Mouse (Mus musculus): ENCODE measurements around the gene Pin1. TPM values are rescaled to one million over a fixed set of nuclear protein-coding genes. Genes with fewer than 3 reads are reported as not detected.
A peak's percentile ranks its signal among the peaks of the same experiment; 100 is the strongest.
"Not testable (repeated sequence)": the region's sequence is repeated elsewhere in the genome, so short reads cannot be mapped to it uniquely, and the experiment has no call there.

Pin1 gene
- polyA plus RNA-seq, 1 experiment from 2014 or later = 56.2 TPM

DNA sequence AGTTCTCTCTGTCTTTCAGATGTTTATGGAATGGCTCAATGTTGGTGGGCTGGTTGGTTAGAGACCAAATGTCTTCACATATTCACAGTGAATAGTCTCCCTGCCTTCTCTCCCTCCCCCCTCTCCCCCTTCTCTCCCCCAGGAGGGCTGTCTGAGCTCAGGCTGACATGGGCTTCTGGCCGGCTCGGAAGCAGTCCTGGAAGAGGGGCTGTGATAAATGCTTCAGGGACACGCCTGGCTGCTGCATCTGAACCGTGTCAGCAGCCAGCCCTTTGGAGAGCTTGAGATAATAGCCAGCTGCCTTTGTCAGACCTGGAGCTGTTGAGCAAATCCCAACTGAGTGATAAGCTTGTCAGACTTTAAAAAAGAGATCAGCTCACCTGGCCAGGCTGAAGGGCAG, 38.0 kb downstream of the Pin1 start:
- Histone ChIP-seq H3K4me1 (peaks cover 23% of the 10 kb centered on the region), H3K4me2 (no peak overlapping the region), H3K36me3 (replicated peaks) (no peaks in the 10 kb centered on the region), H3K9me3 (no peaks in the 10 kb centered on the region), H3K27ac (0 out of 2 replicates have a peak overlapping the region, but pooled peaks have one; percentile 33), H3K4me3 (replicated peaks) (no peak overlapping the region), H3K9ac (no peak overlapping the region), H3K27me3 (peaks cover 41% of the 10 kb centered on the region)
- 1% methylated on average over 4 of the region's 4 CpGs for WGBS
- ATAC-seq (ENCODE audit: low FRiP score) = 0 out of 2 replicates have a peak, but pooled peaks have one; percentile 36

GRCm38 (mm10) chr9:20690449-20690848, 38.6 kb downstream of the Pin1 start:
- not testable (repeated sequence) for H3K4me2 ChIP-seq; ATAC-seq (ENCODE audit: low FRiP score); H3K9ac ChIP-seq; H3K27ac ChIP-seq; H3K4me3 ChIP-seq (replicated peaks); H3K36me3 ChIP-seq (replicated peaks); H3K9me3 ChIP-seq
- WGBS = 94% methylated on average over 2 of the region's 2 CpGs
- peaks cover 28% of the 10 kb centered on the region for H3K4me1 ChIP-seq
- peaks cover 42% of the 10 kb centered on the region for H3K27me3 ChIP-seq

- ATAC-seq (ENCODE audit: low FRiP score) = no peak
- Histone ChIP-seq H3K36me3 (replicated peaks) (no peaks in the 10 kb centered on the region), H3K4me1 (peaks cover 49% of the 10 kb centered on the region), H3K27ac (no peak overlapping the region), H3K4me3 (replicated peaks) (no peak overlapping the region), H3K27me3 (peaks cover 32% of the 10 kb centered on the region), H3K9me3 (no peaks in the 10 kb centered on the region), H3K9ac (no peak overlapping the region), H3K4me2 (no peak overlapping the region)
- 90% methylated on average over 3 of the region's 3 CpGs for WGBS
These were observed 41.0 kb downstream of the Pin1 start for GRCm38 (mm10) chr9:20692863-20693262.

DNA sequence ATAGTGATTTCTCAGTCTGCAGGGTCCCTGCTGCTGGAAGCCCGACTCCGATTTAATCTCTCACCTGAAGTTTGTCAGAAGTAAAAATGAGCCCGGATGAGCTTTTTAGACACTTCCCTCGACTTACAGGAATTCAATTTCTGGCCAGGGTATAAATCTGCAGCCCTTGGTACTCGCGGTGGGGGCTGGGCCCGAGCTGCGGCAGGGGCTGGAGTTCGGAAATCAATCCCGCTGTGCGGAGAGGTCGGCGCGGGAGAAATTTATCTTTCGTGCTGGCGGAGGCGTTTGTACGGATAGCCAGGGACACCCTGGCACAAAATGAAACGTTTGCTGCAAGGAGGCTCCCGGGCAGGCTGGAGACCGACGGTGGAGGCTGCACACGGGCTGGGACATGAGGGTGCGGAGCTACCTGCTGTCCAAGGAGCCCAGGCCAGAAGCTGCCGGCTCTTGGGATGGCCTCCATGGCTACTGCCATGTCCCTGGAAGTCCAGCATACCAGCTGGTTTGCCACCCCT, 42.9 kb downstream of the Pin1 start:
- H3K4me3 ChIP-seq (replicated peaks) = peak overlapping the region; percentile 26
- H3K4me2 ChIP-seq = peak overlapping the region; percentile 53
- H3K4me1 ChIP-seq = peaks cover 48% of the 10 kb centered on the region
- WGBS = 3% methylated on average over 25 of the region's 25 CpGs
- peak overlapping the region; percentile 36; the same call in 1 of the 2 replicates for H3K27ac ChIP-seq
- ATAC-seq (ENCODE audit: low FRiP score) = no peak
- peaks cover 27% of the 10 kb centered on the region for H3K27me3 ChIP-seq
- H3K9me3 ChIP-seq = no peaks in the 10 kb centered on the region
- no peaks in the 10 kb centered on the region for H3K36me3 ChIP-seq (replicated peaks)
- peak overlapping the region; percentile 45 for H3K9ac ChIP-seq

- WGBS = 40% methylated on average over 5 of the region's 5 CpGs
These were observed 44.3 kb downstream of the Pin1 start for GRCm38 (mm10) chr9:20696107-20696712.

GRCm38 (mm10) chr9:20697466-20697865, 45.6 kb downstream of the Pin1 start:
- H3K9me3 ChIP-seq = no peaks in the 10 kb centered on the region
- 9% methylated on average over 8 of the region's 8 CpGs for WGBS
- H3K36me3 ChIP-seq (replicated peaks) = no peaks in the 10 kb centered on the region
- peak overlapping the region; percentile 71 for H3K27ac ChIP-seq
- H3K9ac ChIP-seq = no peak overlapping the region
- H3K4me3 ChIP-seq (replicated peaks) = no peak overlapping the region
- no peak overlapping the region for H3K4me2 ChIP-seq
- peak; percentile 76 for ATAC-seq (ENCODE audit: low FRiP score)
- peaks cover 21% of the 10 kb centered on the region for H3K27me3 ChIP-seq
- peaks cover 43% of the 10 kb centered on the region for H3K4me1 ChIP-seq

More at GRCm38 (mm10) chr9:20696107-20696712, 44.3 kb downstream of the Pin1 start:
- peaks cover 22% of the 10 kb centered on the region for H3K27me3 ChIP-seq
- ATAC-seq (ENCODE audit: low FRiP score) = no peak
- H3K27ac ChIP-seq = peak overlapping the region; percentile 42; the same call in 1 of the 2 replicates
- no peak overlapping the region for H3K4me2 ChIP-seq
- H3K9me3 ChIP-seq = no peaks in the 10 kb centered on the region
- H3K4me1 ChIP-seq = peaks cover 43% of the 10 kb centered on the region
- no peaks in the 10 kb centered on the region for H3K36me3 ChIP-seq (replicated peaks)
- H3K9ac ChIP-seq = no peak overlapping the region
- H3K4me3 ChIP-seq (replicated peaks) = no peak overlapping the region

DNA sequence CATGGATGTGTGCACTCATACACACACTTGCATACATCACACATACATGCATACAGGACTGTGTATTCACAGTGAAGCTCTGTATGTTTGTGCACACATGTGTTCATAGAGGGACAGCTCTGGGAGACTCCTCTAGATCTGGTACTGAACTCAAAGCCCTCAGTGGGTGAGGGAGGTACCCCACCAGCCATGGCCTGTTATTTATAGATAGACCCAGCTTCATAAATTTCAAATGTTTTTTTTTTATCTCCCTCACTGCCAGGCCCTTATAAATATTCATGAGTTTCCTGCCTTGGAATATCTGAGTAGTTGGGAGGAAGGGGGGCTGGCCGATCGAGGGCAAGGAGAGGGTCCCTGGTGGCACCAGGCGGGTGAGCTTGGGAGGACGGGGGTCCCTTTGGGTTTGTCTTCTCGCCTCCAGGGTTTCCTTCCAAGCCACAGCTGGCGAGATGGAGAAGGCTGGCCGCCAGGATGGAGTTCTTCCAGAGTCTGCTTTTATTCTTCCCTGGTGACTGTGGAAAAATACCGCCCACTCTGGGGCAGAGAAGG, 52.0 kb downstream of the Pin1 start:
- ATAC-seq (ENCODE audit: low FRiP score) = peak; percentile 81
- Histone ChIP-seq H3K4me1 (peaks cover 15% of the 10 kb centered on the region), H3K27ac (peak overlapping the region; percentile 79), H3K36me3 (replicated peaks) (no peaks in the 10 kb centered on the region), H3K4me3 (replicated peaks) (no peak overlapping the region), H3K27me3 (no peaks in the 10 kb centered on the region), H3K4me2 (peak overlapping the region; percentile 19; the same call in 1 of the 2 replicates), H3K9ac (no peak overlapping the region), H3K9me3 (no peaks in the 10 kb centered on the region)
- 48% methylated on average over 8 of the region's 8 CpGs for WGBS

- Histone ChIP-seq H3K9ac (no peak overlapping the region), H3K27me3 (no peaks in the 10 kb centered on the region), H3K4me2 (no peak overlapping the region), H3K27ac (no peak overlapping the region), H3K4me1 (peaks cover 15% of the 10 kb centered on the region), H3K9me3 (no peaks in the 10 kb centered on the region), H3K36me3 (replicated peaks) (no peaks in the 10 kb centered on the region), H3K4me3 (replicated peaks) (no peak overlapping the region)
- ATAC-seq (ENCODE audit: low FRiP score) = no peak
These were observed 53.5 kb downstream of the Pin1 start for GRCm38 (mm10) chr9:20705420-20705819.

GRCm38 (mm10) chr9:20705981-20706380, 54.1 kb downstream of the Pin1 start:
- H3K9me3 ChIP-seq = no peaks in the 10 kb centered on the region
- no peak overlapping the region for H3K9ac ChIP-seq
- 50% methylated on average over 4 of the region's 4 CpGs for WGBS

GRCm38 (mm10) chr9:20710471-20710870, 58.6 kb downstream of the Pin1 start:
- ATAC-seq (ENCODE audit: low FRiP score) = no peak
- Histone ChIP-seq H3K27me3 (no peaks in the 10 kb centered on the region), H3K9ac (no peak overlapping the region), H3K4me1 (peaks cover 19% of the 10 kb centered on the region), H3K27ac (no peak overlapping the region), H3K4me3 (replicated peaks) (no peak overlapping the region), H3K9me3 (0 out of 2 replicates have a peak, but pooled peaks cover 2% of the 10 kb centered on the region), H3K4me2 (no peak overlapping the region), H3K36me3 (replicated peaks) (no peaks in the 10 kb centered on the region)
- 85% methylated on average over 3 of the region's 3 CpGs for WGBS

More at GRCm38 (mm10) chr9:20705981-20706380, 54.1 kb downstream of the Pin1 start:
- no peak overlapping the region for H3K4me2 ChIP-seq
- no peak for ATAC-seq (ENCODE audit: low FRiP score)
- H3K27ac ChIP-seq = no peak overlapping the region
- H3K4me1 ChIP-seq = peaks cover 15% of the 10 kb centered on the region
- H3K36me3 ChIP-seq (replicated peaks) = no peaks in the 10 kb centered on the region
- no peak overlapping the region for H3K4me3 ChIP-seq (replicated peaks)
- no peaks in the 10 kb centered on the region for H3K27me3 ChIP-seq

DNA sequence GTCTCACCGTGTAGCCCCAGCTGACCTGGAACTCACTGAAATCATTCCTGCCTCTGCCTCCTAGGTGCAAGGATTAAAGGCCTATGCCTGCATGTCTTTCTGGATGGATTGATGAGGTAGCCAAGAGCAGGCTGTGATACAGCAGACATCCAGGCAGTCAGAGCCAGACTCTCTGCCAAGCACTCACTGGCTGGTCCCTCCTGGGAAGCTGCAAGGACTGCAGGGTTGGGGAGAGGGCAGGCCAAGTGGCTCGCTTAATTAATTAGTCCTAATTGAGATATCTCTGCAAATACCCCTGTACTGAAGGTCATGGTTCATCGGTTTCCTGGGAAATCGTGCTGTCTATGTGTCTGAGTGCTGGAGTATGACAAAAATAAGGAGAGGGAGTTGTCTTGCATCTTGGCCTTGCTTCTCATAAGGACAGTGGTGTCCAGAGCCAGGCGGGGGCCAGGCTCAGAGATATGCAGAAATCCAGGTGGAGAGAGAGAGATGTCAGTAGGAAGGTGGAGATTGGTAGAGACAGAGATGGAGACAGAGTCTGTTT, 61.1 kb downstream of the Pin1 start:
- H3K4me2 ChIP-seq = no peak overlapping the region
- H3K27me3 ChIP-seq = no peaks in the 10 kb centered on the region
- WGBS = 66% methylated on average over 5 of the region's 5 CpGs
- ATAC-seq (ENCODE audit: low FRiP score) = peak; percentile 72
- peak overlapping the region; percentile 82 for H3K27ac ChIP-seq
- no peak overlapping the region for H3K4me3 ChIP-seq (replicated peaks)
- H3K9me3 ChIP-seq = 0 out of 2 replicates have a peak, but pooled peaks cover 2% of the 10 kb centered on the region
- peaks cover 19% of the 10 kb centered on the region for H3K4me1 ChIP-seq
- H3K36me3 ChIP-seq (replicated peaks) = no peaks in the 10 kb centered on the region
- no peak overlapping the region for H3K9ac ChIP-seq

GRCm38 (mm10) chr9:20713478-20713987, 61.6 kb downstream of the Pin1 start:
- H3K4me2 ChIP-seq = peak overlapping the region; percentile 17; the same call in 1 of the 2 replicates
- no peaks in the 10 kb centered on the region for H3K36me3 ChIP-seq (replicated peaks)
- WGBS = 36% methylated on average over 11 of the region's 11 CpGs
- 0 out of 2 replicates have a peak, but pooled peaks cover 2% of the 10 kb centered on the region for H3K9me3 ChIP-seq
- no peaks in the 10 kb centered on the region for H3K27me3 ChIP-seq
- peak overlapping the region; percentile 82 for H3K27ac ChIP-seq
- peak; percentile 87 for ATAC-seq (ENCODE audit: low FRiP score)
- peaks cover 19% of the 10 kb centered on the region for H3K4me1 ChIP-seq
- no peak overlapping the region for H3K9ac ChIP-seq
- H3K4me3 ChIP-seq (replicated peaks) = no peak overlapping the region
